Mouse (Mus musculus): ENCODE data around the gene Ggct. TPM values are rescaled to one million over a fixed set of nuclear protein-coding genes. Genes with fewer than 3 reads are reported as not detected.

The Ggct gene
- polyA plus RNA-seq, 1 experiment, result 5.4 TPM

GRCm38 (mm10) chr6:54946241-54946953 is 46.4 kb downstream of the Ggct start:
- no peak for TF ChIP-seq CTCF (IDR thresholded peaks at IDR 0.05; ENCODE audit: borderline replicate concordance, extremely low read depth, insufficient read depth, insufficient read length)
- no peak for TF ChIP-seq POLR2A (IDR thresholded peaks at IDR 0.05; ENCODE audit: borderline replicate concordance, extremely low read depth, insufficient read depth, insufficient read length, poor library complexity, severe bottlenecking)
- no peak for DNase-seq (ENCODE audit: low read depth)

DNA sequence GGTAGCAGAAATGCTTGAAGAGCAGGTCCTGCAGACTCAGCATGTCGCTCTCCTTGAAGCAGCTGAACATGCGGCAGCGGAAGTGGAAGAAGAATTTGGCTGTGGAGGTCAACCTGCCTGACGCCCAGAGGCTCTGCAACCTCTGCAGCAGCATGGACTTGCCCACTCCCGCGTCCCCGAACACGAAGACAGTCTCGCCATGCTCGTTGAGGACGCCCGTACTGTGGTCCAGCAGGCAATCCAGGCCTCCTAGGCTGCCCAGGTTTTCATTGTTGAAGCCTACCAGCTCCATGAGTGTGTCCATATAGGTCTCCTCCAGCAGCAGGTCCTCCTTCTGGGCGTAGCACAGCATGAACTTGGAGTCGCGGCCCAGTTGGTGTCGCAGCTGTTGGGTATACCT is 48.2 kb downstream of the Ggct start:
- DNase-seq (ENCODE audit: low read depth), result no peak
- TF ChIP-seq CTCF (IDR thresholded peaks at IDR 0.05; ENCODE audit: borderline replicate concordance, extremely low read depth, insufficient read depth, insufficient read length) (no peak), POLR2A (IDR thresholded peaks at IDR 0.05; ENCODE audit: borderline replicate concordance, extremely low read depth, insufficient read depth, insufficient read length, poor library complexity, severe bottlenecking) (no peak)

- DNase-seq (ENCODE audit: low read depth), result peak; percentile 11
- no peak for TF ChIP-seq POLR2A (IDR thresholded peaks at IDR 0.05; ENCODE audit: borderline replicate concordance, extremely low read depth, insufficient read depth, insufficient read length, poor library complexity, severe bottlenecking)
- no peak for TF ChIP-seq CTCF (IDR thresholded peaks at IDR 0.05; ENCODE audit: borderline replicate concordance, extremely low read depth, insufficient read depth, insufficient read length)
Measured at GRCm38 (mm10) chr6:54943753-54944152, 49.0 kb downstream of the Ggct start.

- no peak for DNase-seq (ENCODE audit: low read depth)
- TF ChIP-seq POLR2A (IDR thresholded peaks at IDR 0.05; ENCODE audit: borderline replicate concordance, extremely low read depth, insufficient read depth, insufficient read length, poor library complexity, severe bottlenecking) (no peak), CTCF (IDR thresholded peaks at IDR 0.05; ENCODE audit: borderline replicate concordance, extremely low read depth, insufficient read depth, insufficient read length) (no peak)
Measured at GRCm38 (mm10) chr6:54943292-54943691, 49.5 kb downstream of the Ggct start.

GRCm38 (mm10) chr6:54941149-54941548 is 51.6 kb downstream of the Ggct start:
- no peak for DNase-seq (ENCODE audit: low read depth)

GRCm38 (mm10) chr6:54940126-54940525 is 52.6 kb downstream of the Ggct start:
- peak; percentile 41 for DNase-seq (ENCODE audit: low read depth)
- TF ChIP-seq CTCF (IDR thresholded peaks at IDR 0.05; ENCODE audit: borderline replicate concordance, extremely low read depth, insufficient read depth, insufficient read length) (no peak), POLR2A (IDR thresholded peaks at IDR 0.05; ENCODE audit: borderline replicate concordance, extremely low read depth, insufficient read depth, insufficient read length, poor library complexity, severe bottlenecking) (no peak)

More at GRCm38 (mm10) chr6:54941149-54941548, 51.6 kb downstream of the Ggct start:
- no peak for TF ChIP-seq CTCF (IDR thresholded peaks at IDR 0.05; ENCODE audit: borderline replicate concordance, extremely low read depth, insufficient read depth, insufficient read length)

- peak; percentile 21 for DNase-seq (ENCODE audit: low read depth)
Measured at GRCm38 (mm10) chr6:54939631-54940030, 53.1 kb downstream of the Ggct start.

GRCm38 (mm10) chr6:54936496-54936895 is 56.3 kb downstream of the Ggct start:
- DNase-seq (ENCODE audit: low read depth), result no peak
- no peak for TF ChIP-seq POLR2A (IDR thresholded peaks at IDR 0.05; ENCODE audit: borderline replicate concordance, extremely low read depth, insufficient read depth, insufficient read length, poor library complexity, severe bottlenecking)
- TF ChIP-seq CTCF (IDR thresholded peaks at IDR 0.05; ENCODE audit: borderline replicate concordance, extremely low read depth, insufficient read depth, insufficient read length), result no peak

More at GRCm38 (mm10) chr6:54939631-54940030, 53.1 kb downstream of the Ggct start:
- TF ChIP-seq CTCF (IDR thresholded peaks at IDR 0.05; ENCODE audit: borderline replicate concordance, extremely low read depth, insufficient read depth, insufficient read length), result no peak
- no peak for TF ChIP-seq POLR2A (IDR thresholded peaks at IDR 0.05; ENCODE audit: borderline replicate concordance, extremely low read depth, insufficient read depth, insufficient read length, poor library complexity, severe bottlenecking)

DNA sequence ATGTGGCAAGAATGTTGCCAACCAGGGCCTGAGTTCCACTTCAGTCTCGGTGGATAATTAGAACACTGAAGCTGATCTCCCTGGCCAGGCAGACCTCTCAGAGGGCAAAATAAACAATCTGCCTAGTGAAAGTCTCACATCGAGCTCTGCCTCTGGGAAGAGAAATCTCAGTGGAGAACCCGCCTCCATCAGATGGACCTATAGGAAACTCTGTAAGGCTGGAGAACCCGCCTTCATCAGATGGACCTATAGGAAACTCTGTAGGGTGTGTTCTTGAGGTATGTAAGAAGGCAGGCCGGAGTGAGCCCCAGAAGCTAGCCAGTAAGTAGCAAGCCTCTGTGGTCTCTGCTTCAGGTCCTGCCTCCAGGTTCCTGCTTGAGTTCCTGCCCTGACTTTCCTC is 57.8 kb downstream of the Ggct start:
- no peak for DNase-seq (ENCODE audit: low read depth)
- TF ChIP-seq POLR2A (IDR thresholded peaks at IDR 0.05; ENCODE audit: borderline replicate concordance, extremely low read depth, insufficient read depth, insufficient read length, poor library complexity, severe bottlenecking) (no peak), CTCF (IDR thresholded peaks at IDR 0.05; ENCODE audit: borderline replicate concordance, extremely low read depth, insufficient read depth, insufficient read length) (no peak)

DNA sequence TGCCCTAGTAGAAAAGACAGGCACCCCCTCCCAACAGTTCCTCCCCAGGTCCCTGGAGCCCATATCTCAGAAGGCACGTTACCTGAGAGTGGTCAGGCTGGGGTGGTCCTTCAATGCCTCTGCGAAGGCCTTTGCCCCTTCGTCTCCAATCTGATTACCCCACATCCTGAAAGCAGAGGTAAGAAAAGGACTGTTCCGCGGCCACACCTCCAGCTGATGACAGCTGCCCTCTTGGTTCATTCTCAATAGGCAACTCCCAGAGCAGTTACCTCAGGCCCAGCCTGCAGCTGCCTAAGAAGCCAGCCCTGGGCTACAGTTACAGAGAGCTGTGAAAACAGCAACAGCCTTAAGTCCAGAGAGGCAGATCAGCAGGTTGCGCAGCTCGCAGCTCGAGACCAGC is 58.4 kb downstream of the Ggct start:
- TF ChIP-seq POLR2A (IDR thresholded peaks at IDR 0.05; ENCODE audit: borderline replicate concordance, extremely low read depth, insufficient read depth, insufficient read length, poor library complexity, severe bottlenecking) (no peak), CTCF (IDR thresholded peaks at IDR 0.05; ENCODE audit: borderline replicate concordance, extremely low read depth, insufficient read depth, insufficient read length) (no peak)
- DNase-seq (ENCODE audit: low read depth), result no peak

- TF ChIP-seq POLR2A (IDR thresholded peaks at IDR 0.05; ENCODE audit: borderline replicate concordance, extremely low read depth, insufficient read depth, insufficient read length, poor library complexity, severe bottlenecking) (no peak), CTCF (IDR thresholded peaks at IDR 0.05; ENCODE audit: borderline replicate concordance, extremely low read depth, insufficient read depth, insufficient read length) (no peak)
- DNase-seq (ENCODE audit: low read depth), result no peak
Measured at GRCm38 (mm10) chr6:54933866-54934265, 58.9 kb downstream of the Ggct start.

GRCm38 (mm10) chr6:54933216-54933615 is 59.5 kb downstream of the Ggct start:
- DNase-seq (ENCODE audit: low read depth), result no peak

More at GRCm38 (mm10) chr6:54933216-54933615, 59.5 kb downstream of the Ggct start:
- TF ChIP-seq POLR2A (IDR thresholded peaks at IDR 0.05; ENCODE audit: borderline replicate concordance, extremely low read depth, insufficient read depth, insufficient read length, poor library complexity, severe bottlenecking) (no peak), CTCF (IDR thresholded peaks at IDR 0.05; ENCODE audit: borderline replicate concordance, extremely low read depth, insufficient read depth, insufficient read length) (no peak)

Other genes starting within 250 kb of the Ggct start
- gene Znrf2, start 176.0 kb downstream of the Ggct start, polyA plus RNA-seq (2012; rRNA removed), result 19.3 and 19.6 TPM in 2 replicates
- 3.3 and 3.9 TPM in 2 replicates for gene Nod1, start 20.3 kb downstream of the Ggct start, polyA plus RNA-seq (2012; rRNA removed)
- 110 and 122 TPM in 2 replicates for gene Gars, start 45.1 kb upstream of the Ggct start, polyA plus RNA-seq (2012; rRNA removed)
- 1.9 and 2.1 TPM in 2 replicates for gene Crhr2, start 140.1 kb upstream of the Ggct start, polyA plus RNA-seq (2012; rRNA removed)
- gene Inmt, start 182.1 kb upstream of the Ggct start, polyA plus RNA-seq (2012; rRNA removed), result not detected in 2 replicates
- 10.9 and 13.7 TPM in 2 replicates for gene Mindy4, start 210.4 kb upstream of the Ggct start, polyA plus RNA-seq (2012; rRNA removed)